Mouse (Mus musculus) MEL (cell line): ENCODE measurements around the gene Sbk3. TPM values are rescaled to one million over a fixed set of nuclear protein-coding genes. Genes with fewer than 3 reads are reported as not detected.

Experiments
- DNase-seq: peaks from one replicate; pipeline ENCODE4 v3.0.0; 2011; ENCODE audit warnings: low read depth, low spot score
- H3K27ac ChIP-seq: 2 replicates; pipeline ENCODE4 v1.5.1; 2012; ENCODE audit warnings: low read depth, mild to moderate bottlenecking, control low read depth, low read length, moderate library complexity; ENCODE audit not compliant: control insufficient read depth
- H3K27me3 ChIP-seq, 2 experiments: fragments of 150-350 bp in 1 of 2; sonication (generic) in 1 of 2; 2 replicates each; pipeline ENCODE4 v1.6.1; 2012; ENCODE audit warnings: low read length in 2 of 2, mild to moderate bottlenecking in 2 of 2, improper control_type of control experiment in 1 of 2, moderate library complexity in 1 of 2; ENCODE audit not compliant: insufficient read depth in 2 of 2, control insufficient read depth in 1 of 2
- H3K36me3 ChIP-seq, 2 experiments: 2 replicates each; pipeline ENCODE4 v1.6.1; 2012 to 2014; ENCODE audit warnings: low read length in 2 of 2, improper control_type of control experiment in 1 of 2, inconsistent platforms in 1 of 2, mild to moderate bottlenecking in 1 of 2; ENCODE audit not compliant: insufficient read depth in 2 of 2, control insufficient read depth in 1 of 2
- H3K4me1 ChIP-seq, 2 experiments: fragments of 150-350 bp in 1 of 2; sonication (generic) in 1 of 2; 2 replicates each; pipeline ENCODE4 v1.6.1; 2012; ENCODE audit warnings: low read length in 2 of 2, improper control_type of control experiment in 1 of 2, mild to moderate bottlenecking in 1 of 2; ENCODE audit not compliant: insufficient read depth in 2 of 2, control insufficient read depth in 1 of 2
- H3K4me3 ChIP-seq, 2 experiments: fragments of 150-350 bp in 1 of 2; sonication (generic) in 1 of 2; 2 replicates each; pipeline ENCODE4 v1.5.1; 2012; ENCODE audit warnings: low read depth in 2 of 2, low read length in 2 of 2, mild to moderate bottlenecking in 2 of 2, moderate library complexity in 2 of 2, control low read depth in 1 of 2, improper control_type of control experiment in 1 of 2; ENCODE audit not compliant: control insufficient read depth in 1 of 2, insufficient read depth in 1 of 2
- H3K79me2 ChIP-seq: 2 replicates; pipeline ENCODE4 v1.6.1; 2012; ENCODE audit warnings: mild to moderate bottlenecking, low read length, moderate library complexity; ENCODE audit not compliant: control insufficient read depth, poor library complexity, insufficient read depth
- H3K9ac ChIP-seq: 2 replicates; pipeline ENCODE4 v1.6.1; 2012; ENCODE audit warnings: low read depth, mild to moderate bottlenecking, control low read depth, low read length, moderate library complexity; ENCODE audit not compliant: control insufficient read depth, poor library complexity, severe bottlenecking
- H3K9me3 ChIP-seq: fragments of 150-350 bp; sonication (generic); replicated peaks from 2 replicates; pipeline ENCODE4 v1.6.1; 2012; ENCODE audit warnings: mild to moderate bottlenecking, low read length, improper control_type of control experiment, moderate library complexity; ENCODE audit not compliant: insufficient read depth
- BHLHE40 ChIP-seq: IDR thresholded peaks from 2 replicates; pipeline ENCODE4 v1.6.1; 2012; ENCODE audit warnings: low read depth, mild to moderate bottlenecking, inconsistent platforms, low read length, improper control_type of control experiment, borderline replicate concordance
- CHD2 ChIP-seq: IDR thresholded peaks from 2 replicates; pipeline ENCODE4 v1.6.1; 2011; ENCODE audit warnings: low read length, improper control_type of control experiment
- CTCF ChIP-seq, 3 experiments: IDR thresholded peaks in 2 of 3; conservative IDR thresholded peaks in 1 of 3; 2 replicates each; pipeline ENCODE4 v1.5.1; 2011 to 2012; ENCODE audit warnings: low read length in 3 of 3, low read depth in 2 of 3, mild to moderate bottlenecking in 2 of 3, improper control_type of control experiment in 1 of 3, inconsistent platforms in 1 of 3, mixed read lengths in 1 of 3, moderate library complexity in 1 of 3; ENCODE audit not compliant: control insufficient read depth in 1 of 3, insufficient read depth in 1 of 3, poor library complexity in 1 of 3, severe bottlenecking in 1 of 3
- E2F4 ChIP-seq: IDR thresholded peaks from 2 replicates; pipeline ENCODE4 v1.6.1; 2011; ENCODE audit warnings: low read depth, low read length, improper control_type of control experiment, borderline replicate concordance
- EP300 ChIP-seq, 2 experiments: IDR thresholded peaks; 2 replicates each; pipeline ENCODE4 v1.6.1; 2011; ENCODE audit warnings: improper control_type of control experiment in 2 of 2, low read length in 2 of 2, low read depth in 1 of 2, mild to moderate bottlenecking in 1 of 2
- ETS1 ChIP-seq: IDR thresholded peaks from 2 replicates; pipeline ENCODE4 v1.6.1; 2012; ENCODE audit warnings: low read depth, mild to moderate bottlenecking, inconsistent platforms, low read length, improper control_type of control experiment, moderate library complexity
- GABPA ChIP-seq: IDR thresholded peaks from 2 replicates; pipeline ENCODE4 v1.6.1; 2012; ENCODE audit warnings: low read depth, mild to moderate bottlenecking, inconsistent platforms, low read length, improper control_type of control experiment, moderate library complexity
- JUND ChIP-seq: IDR thresholded peaks from 2 replicates; pipeline ENCODE4 v1.6.1; 2011; ENCODE audit warnings: low read depth, mild to moderate bottlenecking, improper control_type of control experiment, low read length
- MAFK ChIP-seq: IDR thresholded peaks from 2 replicates; pipeline ENCODE4 v1.6.1; 2011; ENCODE audit warnings: low read depth, mild to moderate bottlenecking, low read length, improper control_type of control experiment, borderline replicate concordance
- MAX ChIP-seq: IDR thresholded peaks from 2 replicates; pipeline ENCODE4 v1.6.1; 2011; ENCODE audit warnings: low read length, improper control_type of control experiment
- MAZ ChIP-seq: IDR thresholded peaks from 2 replicates; pipeline ENCODE4 v1.6.1; 2012; ENCODE audit warnings: low read depth, mild to moderate bottlenecking, inconsistent platforms, low read length, improper control_type of control experiment
- MXI1 ChIP-seq: IDR thresholded peaks from 2 replicates; pipeline ENCODE4 v1.6.1; 2011; ENCODE audit warnings: mild to moderate bottlenecking, low read depth, low read length, improper control_type of control experiment
- MYC ChIP-seq: IDR thresholded peaks from 2 replicates; pipeline ENCODE4 v1.6.1; 2011; ENCODE audit warnings: low read depth, mild to moderate bottlenecking, low read length, improper control_type of control experiment, moderate library complexity
- NELFE ChIP-seq: IDR thresholded peaks from 2 replicates; pipeline ENCODE4 v1.6.1; 2011; ENCODE audit warnings: low read depth, low read length, improper control_type of control experiment
- NRF1 ChIP-seq: IDR thresholded peaks from 2 replicates; pipeline ENCODE4 v1.6.1; 2014; ENCODE audit warnings: low read depth, mild to moderate bottlenecking, inconsistent platforms, low read length, improper control_type of control experiment, moderate library complexity; ENCODE audit not compliant: poor library complexity, insufficient read depth, severe bottlenecking
- POLR2A ChIP-seq, 2 experiments: IDR thresholded peaks; 2 replicates each; pipeline ENCODE4 v1.6.1; 2011 to 2012; ENCODE audit warnings: low read length in 2 of 2, mild to moderate bottlenecking in 2 of 2, control low read depth in 1 of 2, improper control_type of control experiment in 1 of 2, low read depth in 1 of 2, moderate library complexity in 1 of 2; ENCODE audit not compliant: control insufficient read depth in 1 of 2, insufficient read depth in 1 of 2, poor library complexity in 1 of 2
- POLR2AphosphoS5 ChIP-seq: IDR thresholded peaks from 2 replicates; pipeline ENCODE4 v1.6.1; 2012; ENCODE audit warnings: low read depth, borderline replicate concordance, mild to moderate bottlenecking, inconsistent platforms, low read length, moderate library complexity, mixed read lengths
- RAD21 ChIP-seq: IDR thresholded peaks from 2 replicates; pipeline ENCODE4 v1.6.1; 2011; ENCODE audit warnings: mild to moderate bottlenecking, low read depth, low read length, improper control_type of control experiment
- RCOR1 ChIP-seq: IDR thresholded peaks from 2 replicates; pipeline ENCODE4 v1.6.1; 2012; ENCODE audit warnings: low read depth, mild to moderate bottlenecking, inconsistent platforms, low read length, improper control_type of control experiment
- SIN3A ChIP-seq: IDR thresholded peaks from 2 replicates; pipeline ENCODE4 v1.6.1; 2012; ENCODE audit warnings: low read length, improper control_type of control experiment, inconsistent platforms
- SMC3 ChIP-seq: IDR thresholded peaks from 2 replicates; pipeline ENCODE4 v1.6.1; 2011; ENCODE audit warnings: low read depth, low read length, improper control_type of control experiment
- TAL1 ChIP-seq: IDR thresholded peaks from 2 replicates; pipeline ENCODE4 v1.6.1; 2012; ENCODE audit warnings: mild to moderate bottlenecking, inconsistent platforms, low read length, moderate library complexity, mixed read lengths
- TBP ChIP-seq: IDR thresholded peaks from 2 replicates; pipeline ENCODE4 v1.8.0; 2011; ENCODE audit warnings: low read depth, low read length, improper control_type of control experiment
- TCF12 ChIP-seq: IDR thresholded peaks from 2 replicates; pipeline ENCODE4 v1.6.1; 2014; ENCODE audit warnings: low read depth, mild to moderate bottlenecking, inconsistent platforms, low read length, improper control_type of control experiment, moderate library complexity
- USF1 ChIP-seq: IDR thresholded peaks from 2 replicates; pipeline ENCODE4 v1.6.1; 2014; ENCODE audit warnings: low read depth, mild to moderate bottlenecking, inconsistent platforms, low read length, improper control_type of control experiment, moderate library complexity
- USF2 ChIP-seq, 2 experiments: IDR thresholded peaks; 2 replicates each; pipeline ENCODE4 v1.6.1; 2011 to 2012; ENCODE audit warnings: improper control_type of control experiment in 2 of 2, low read length in 2 of 2, borderline replicate concordance in 1 of 2, inconsistent platforms in 1 of 2, low read depth in 1 of 2, mild to moderate bottlenecking in 1 of 2; ENCODE audit not compliant: insufficient read depth in 1 of 2
- ZC3H11A ChIP-seq: IDR thresholded peaks from 2 replicates; pipeline ENCODE4 v1.6.1; 2012; ENCODE audit warnings: low read depth, mild to moderate bottlenecking, inconsistent platforms, low read length, improper control_type of control experiment
- ZKSCAN1 ChIP-seq: IDR thresholded peaks from 2 replicates; pipeline ENCODE4 v1.6.1; 2012; ENCODE audit warnings: low read depth, mild to moderate bottlenecking, inconsistent platforms, low read length, improper control_type of control experiment, moderate library complexity
- ZMIZ1 ChIP-seq: IDR thresholded peaks from 2 replicates; pipeline ENCODE4 v1.6.1; 2012; ENCODE audit warnings: low read depth, mild to moderate bottlenecking, inconsistent platforms, low read length, improper control_type of control experiment, moderate library complexity
- polyA plus RNA-seq, 2 experiments: library from polyadenylated mRNA; stranded (reverse) in 1 of 2; unstranded in 1 of 2; fragments of >175 nt in 1 of 2; fragments of >200 nt in 1 of 2; gene quantifications; 2 replicates each; pipeline versions ENCODE4 v1.2.1 to v1.2.4; 2012; ENCODE audit warnings: low replicate concordance in 2 of 2, low read depth in 1 of 2; ENCODE audit not compliant: insufficient read length in 2 of 2, insufficient read depth in 1 of 2, missing spikeins in 1 of 2
- total RNA-seq: library from RNA; depleted of rRNA; stranded (reverse); fragments of 300-350 nt; gene quantifications from 2 replicates; pipeline ENCODE4 v1.2.3, GENCODE M21; 2012

Gene Sbk3
- total and polyA plus RNA-seq, 3 experiments = not detected

DNA sequence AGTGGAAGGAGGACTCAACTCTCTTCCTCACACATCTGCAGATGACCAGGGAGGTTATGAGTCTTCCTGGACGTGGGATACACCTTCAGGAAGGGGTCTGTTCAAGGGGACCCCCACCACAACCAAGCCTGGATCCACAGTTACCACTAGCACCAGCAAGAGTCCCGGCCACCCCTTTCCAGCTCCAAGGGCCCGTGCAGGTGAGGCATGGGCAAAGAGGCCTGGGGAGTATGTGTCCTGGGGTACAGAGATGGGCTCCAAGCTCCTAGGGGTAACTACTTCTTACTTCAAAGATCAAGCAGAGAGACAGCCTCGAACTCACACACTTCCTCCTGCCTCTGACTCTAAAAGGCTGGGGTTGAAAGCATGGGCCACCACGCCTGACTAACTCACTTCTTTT is 28.3 kb downstream of the Sbk3 start:
- no peak for DNase-seq
- no peak overlapping the region for H3K27ac ChIP-seq
- H3K4me3 ChIP-seq = no peak overlapping the region
- H3K9me3 ChIP-seq = no peaks in the 10 kb centered on the region
- no peak overlapping the region for H3K9ac ChIP-seq
- no peaks in the 10 kb centered on the region for H3K79me2 ChIP-seq
- TF ChIP-seq CHD2 = no peak
- TF ChIP-seq ZC3H11A = no peak
- no peak for TF ChIP-seq NRF1
- TF ChIP-seq E2F4 = no peak
- no peak for TF ChIP-seq EP300 (IDR thresholded peaks at IDR 0.05; ENCODE audit: low read depth in 1 of 2, low read length in 2 of 2)
- no peak for TF ChIP-seq TBP
- no peak for TF ChIP-seq CTCF (IDR thresholded peaks at IDR 0.05 in 2 of 3, conservative IDR thresholded peaks at IDR 0.05 in 1 of 3; ENCODE audit: control insufficient read depth in 1 of 3, insufficient read depth in 1 of 3, low read depth in 2 of 3, low read length in 3 of 3, poor library complexity in 1 of 3, severe bottlenecking in 1 of 3)
- TF ChIP-seq MAFK = no peak
- no peak for TF ChIP-seq MYC
- no peak for TF ChIP-seq NELFE
- TF ChIP-seq MAZ = no peak
- no peak for TF ChIP-seq USF2 (IDR thresholded peaks at IDR 0.05; ENCODE audit: borderline replicate concordance in 1 of 2, insufficient read depth in 1 of 2, low read depth in 1 of 2, low read length in 2 of 2)
- no peak for TF ChIP-seq RAD21
- no peak for TF ChIP-seq SIN3A
- no peak for TF ChIP-seq MAX
- no peak for TF ChIP-seq POLR2AphosphoS5
- no peak for TF ChIP-seq POLR2A (IDR thresholded peaks at IDR 0.05; ENCODE audit: control insufficient read depth in 1 of 2, insufficient read depth in 1 of 2, low read depth in 1 of 2, low read length in 2 of 2, poor library complexity in 1 of 2)
- TF ChIP-seq GABPA = no peak
- TF ChIP-seq BHLHE40 = no peak
- TF ChIP-seq ZMIZ1 = no peak
- H3K4me1 ChIP-seq = no peaks in the 10 kb centered on the region
- no peaks in the 10 kb centered on the region for H3K36me3 ChIP-seq
- H3K27me3 ChIP-seq = no peaks in the 10 kb centered on the region

DNA sequence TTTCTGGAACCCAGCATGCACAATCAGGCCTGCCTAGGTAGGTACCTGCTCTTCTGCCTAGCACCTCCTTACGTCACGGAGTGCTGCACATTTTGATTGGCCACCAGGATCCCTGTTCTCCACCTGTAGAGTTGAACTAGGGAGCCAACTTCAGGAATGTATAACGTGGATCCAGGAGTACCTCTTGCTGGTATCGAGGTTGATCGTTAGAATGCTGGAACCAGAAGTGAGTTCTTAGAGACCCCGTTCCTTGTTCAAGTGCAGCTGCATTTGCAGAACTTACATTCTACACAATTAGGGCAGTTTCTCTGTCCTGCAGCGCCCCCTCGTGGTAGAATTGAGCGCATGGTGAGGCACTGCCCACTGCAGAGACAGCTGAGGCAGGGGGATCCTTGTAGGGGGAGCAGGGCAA is 30.9 kb downstream of the Sbk3 start:
- Histone ChIP-seq H3K4me3 (no peak overlapping the region), H3K9ac (no peak overlapping the region), H3K27ac (no peak overlapping the region), H3K36me3 (no peaks in the 10 kb centered on the region), H3K79me2 (no peaks in the 10 kb centered on the region), H3K4me1 (no peaks in the 10 kb centered on the region), H3K9me3 (no peaks in the 10 kb centered on the region), H3K27me3 (no peaks in the 10 kb centered on the region)
- peak; percentile 84 for DNase-seq
- TF ChIP-seq JUND (no peak), ETS1 (no peak), RAD21 (peak; percentile 91), ZMIZ1 (no peak), TAL1 (no peak), CHD2 (peak; percentile 69), TBP (no peak), TCF12 (no peak), BHLHE40 (no peak), CTCF (IDR thresholded peaks at IDR 0.05 in 2 of 3, conservative IDR thresholded peaks at IDR 0.05 in 1 of 3; ENCODE audit: control insufficient read depth in 1 of 3, insufficient read depth in 1 of 3, low read depth in 2 of 3, low read length in 3 of 3, poor library complexity in 1 of 3, severe bottlenecking in 1 of 3) (peak; percentile 73 to 93 (median 93)), USF1 (no peak), EP300 (IDR thresholded peaks at IDR 0.05; ENCODE audit: low read depth in 1 of 2, low read length in 2 of 2) (no peak), ZKSCAN1 (no peak), MXI1 (no peak), POLR2A (IDR thresholded peaks at IDR 0.05; ENCODE audit: control insufficient read depth in 1 of 2, insufficient read depth in 1 of 2, low read depth in 1 of 2, low read length in 2 of 2, poor library complexity in 1 of 2) (no peak), SMC3 (peak; percentile 80), MAFK (no peak), E2F4 (no peak), RCOR1 (no peak), POLR2AphosphoS5 (no peak), ZC3H11A (peak; percentile 65), MYC (no peak), USF2 (IDR thresholded peaks at IDR 0.05; ENCODE audit: borderline replicate concordance in 1 of 2, insufficient read depth in 1 of 2, low read depth in 1 of 2, low read length in 2 of 2) (no peak), NELFE (no peak)
